Mouse (Mus musculus): ENCODE data around the gene Ttc30b.
"Not testable (repeated sequence)": the region's sequence is repeated elsewhere in the genome, so short reads cannot be mapped to it uniquely, and the experiment has no call there.

Ttc30b gene

GRCm38 (mm10) chr2:75953320-75953719, 14.9 kb upstream of the Ttc30b start:
- DNase-seq (ENCODE audit: low spot score in 2 of 2) = no peak

- no peak for DNase-seq (ENCODE audit: low spot score in 2 of 2)
Measured at GRCm38 (mm10) chr2:75950685-75951084, 12.3 kb upstream of the Ttc30b start.

- DNase-seq (ENCODE audit: low spot score in 2 of 2) = peak; percentile 29 to 57
Measured at GRCm38 (mm10) chr2:75937520-75938116, 767 bp downstream of the Ttc30b start.

- not testable (repeated sequence) for DNase-seq (ENCODE audit: low spot score in 2 of 2)
Measured at GRCm38 (mm10) chr2:75936685-75937084, 1.7 kb downstream of the Ttc30b start.

- no peak for DNase-seq (ENCODE audit: low spot score in 2 of 2)
Measured at GRCm38 (mm10) chr2:75933541-75933940, 4.8 kb downstream of the Ttc30b start.

GRCm38 (mm10) chr2:75930941-75931340, 7.4 kb downstream of the Ttc30b start:
- DNase-seq (ENCODE audit: low spot score in 2 of 2) = no peak

GRCm38 (mm10) chr2:75929786-75930444, 8.5 kb downstream of the Ttc30b start:
- no peak for DNase-seq (ENCODE audit: low spot score in 2 of 2)

- no peak for DNase-seq (ENCODE audit: low spot score in 2 of 2)
Measured at GRCm38 (mm10) chr2:75929141-75929540, 9.2 kb downstream of the Ttc30b start.

- no peak for DNase-seq (ENCODE audit: low spot score in 2 of 2)
Measured at GRCm38 (mm10) chr2:75928011-75928410, 10.4 kb downstream of the Ttc30b start.

GRCm38 (mm10) chr2:75926061-75926460, 12.3 kb downstream of the Ttc30b start:
- no peak for DNase-seq (ENCODE audit: low spot score in 2 of 2)

- DNase-seq (ENCODE audit: low spot score in 2 of 2) = no peak
Measured at GRCm38 (mm10) chr2:75923807-75924340, 14.5 kb downstream of the Ttc30b start.

GRCm38 (mm10) chr2:75915040-75915439, 23.3 kb downstream of the Ttc30b start:
- no peak for DNase-seq (ENCODE audit: low spot score in 2 of 2)

- DNase-seq (ENCODE audit: low spot score in 2 of 2) = no peak
Measured at GRCm38 (mm10) chr2:75907142-75907541, 31.2 kb downstream of the Ttc30b start.

- no peak for DNase-seq (ENCODE audit: low spot score in 2 of 2)
Measured at GRCm38 (mm10) chr2:75901869-75902268, 36.5 kb downstream of the Ttc30b start.

GRCm38 (mm10) chr2:75900281-75900680, 38.1 kb downstream of the Ttc30b start:
- DNase-seq (ENCODE audit: low spot score in 2 of 2) = no peak

GRCm38 (mm10) chr2:75895711-75896110, 42.7 kb downstream of the Ttc30b start:
- no peak for DNase-seq (ENCODE audit: low spot score in 2 of 2)

GRCm38 (mm10) chr2:75891981-75892380, 46.4 kb downstream of the Ttc30b start:
- no peak for DNase-seq (ENCODE audit: low spot score in 2 of 2)
